Mouse (Mus musculus): Measurements from ENCODE around the gene Ust. TPM values are rescaled to one million over a fixed set of nuclear protein-coding genes. Genes with fewer than 3 reads are reported as not detected.
A peak's percentile ranks its signal among the peaks of the same experiment; 100 is the strongest.

Gene Ust
- total and polyA plus RNA-seq, 3 experiments, result 1.1 to 1.7 (median 1.6) TPM

DNA sequence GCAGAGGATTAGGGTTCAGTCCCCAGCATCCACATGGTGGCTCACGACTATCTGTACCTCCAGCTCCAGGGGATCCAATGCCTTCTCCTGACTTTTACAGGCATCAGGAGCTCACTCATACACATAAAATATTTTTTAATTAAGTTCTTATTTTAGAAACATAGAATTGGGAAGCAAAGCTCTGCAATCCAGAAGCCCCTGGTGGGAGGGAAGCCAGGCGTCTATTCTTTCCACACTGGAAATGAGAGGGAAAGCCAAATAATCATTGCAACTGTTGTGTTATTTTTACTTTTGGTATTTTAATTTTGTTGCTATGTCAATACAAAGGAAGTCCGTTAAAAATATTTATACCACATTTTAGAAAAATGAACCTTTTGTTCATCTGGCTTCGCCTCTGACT is 35.8 kb downstream of the Ust start:
- intact Hi-C loops (cut with DNase I), result no loop called here
- no peaks in the 10 kb centered on the region for H3K79me2 ChIP-seq (replicated peaks; ENCODE audit: control insufficient read depth, insufficient read depth, low read length)
- H3K27me3 ChIP-seq (ENCODE audit: control insufficient read depth, insufficient read depth, low read length), result no peaks in the 10 kb centered on the region
- DNase-seq, result no peak
- H3K27ac ChIP-seq, result no peak overlapping the region
- 80% methylated on average over 4 of the region's 4 CpGs for WGBS
- no peak overlapping the region for H3K4me3 ChIP-seq
- H3K36me3 ChIP-seq (ENCODE audit: control insufficient read depth, insufficient read depth, low read length), result no peaks in the 10 kb centered on the region
- H3K9ac ChIP-seq (ENCODE audit: low read depth, low read length), result no peak overlapping the region
- H3K4me1 ChIP-seq (ENCODE audit: control insufficient read depth, insufficient read depth, low read length), result no peaks in the 10 kb centered on the region
- TF ChIP-seq CTCF (IDR thresholded peaks at IDR 0.05), result no peak
- no peak for TF ChIP-seq POLR2A (IDR thresholded peaks at IDR 0.05; ENCODE audit: insufficient read depth, low read depth, low read length)

GRCm38 (mm10) chr10:8479779-8480178 is 38.8 kb downstream of the Ust start:
- Histone ChIP-seq H3K4me1 (ENCODE audit: control insufficient read depth, insufficient read depth, low read length) (no peaks in the 10 kb centered on the region), H3K27me3 (ENCODE audit: control insufficient read depth, insufficient read depth, low read length) (no peaks in the 10 kb centered on the region), H3K79me2 (replicated peaks; ENCODE audit: control insufficient read depth, insufficient read depth, low read length) (no peaks in the 10 kb centered on the region), H3K4me3 (no peak overlapping the region), H3K9ac (ENCODE audit: low read depth, low read length) (no peak overlapping the region), H3K27ac (no peak overlapping the region), H3K36me3 (ENCODE audit: control insufficient read depth, insufficient read depth, low read length) (no peaks in the 10 kb centered on the region)
- WGBS, result 96% methylated on average over 2 of the region's 2 CpGs
- DNase-seq, result no peak
- intact Hi-C loops (cut with DNase I), result no loop called here
- no peak for TF ChIP-seq EP300 (IDR thresholded peaks at IDR 0.05; ENCODE audit: insufficient read depth, low read depth, low read length)
- no peak for TF ChIP-seq POLR2A (IDR thresholded peaks at IDR 0.05; ENCODE audit: insufficient read depth, low read depth, low read length)
- TF ChIP-seq CTCF (IDR thresholded peaks at IDR 0.05), result no peak

DNA sequence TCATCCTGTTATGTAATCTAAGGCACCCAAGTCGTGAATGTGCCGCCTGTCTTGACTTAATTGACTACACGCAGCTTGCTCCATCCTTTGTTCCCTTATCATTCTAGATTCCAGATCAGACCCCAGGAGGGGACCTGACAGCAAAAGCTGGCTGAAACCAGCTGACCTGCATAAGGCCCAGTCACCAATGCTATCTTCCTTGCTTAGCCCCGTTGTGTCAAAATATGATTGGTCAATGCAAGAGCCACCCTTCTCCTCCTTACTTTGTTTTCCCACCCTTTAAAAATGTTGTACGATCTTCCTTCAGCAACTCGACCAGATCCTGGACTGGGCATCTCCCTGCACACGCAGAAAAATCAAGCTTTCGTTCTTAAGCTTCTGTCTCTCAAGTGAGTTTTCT is 40.7 kb downstream of the Ust start:
- WGBS, result 81% methylated on average over 8 of the region's 8 CpGs

GRCm38 (mm10) chr10:8471995-8472394 is 46.6 kb downstream of the Ust start:
- H3K4me3 ChIP-seq, result no peak overlapping the region
- no peaks in the 10 kb centered on the region for H3K27me3 ChIP-seq (ENCODE audit: control insufficient read depth, insufficient read depth, low read length)
- no peaks in the 10 kb centered on the region for H3K36me3 ChIP-seq (ENCODE audit: control insufficient read depth, insufficient read depth, low read length)
- no peaks in the 10 kb centered on the region; the same call in 1 of the 2 replicates for H3K4me1 ChIP-seq (ENCODE audit: control insufficient read depth, insufficient read depth, low read length)
- 60% methylated on average over 12 of the region's 12 CpGs for WGBS
- DNase-seq, result peak; percentile 28 to 36
- no peak overlapping the region for H3K9ac ChIP-seq (ENCODE audit: low read depth, low read length)
- TF ChIP-seq EP300 (IDR thresholded peaks at IDR 0.05; ENCODE audit: insufficient read depth, low read depth, low read length), result no peak
- TF ChIP-seq POLR2A (IDR thresholded peaks at IDR 0.05; ENCODE audit: insufficient read depth, low read depth, low read length), result no peak
- no peaks in the 10 kb centered on the region for H3K79me2 ChIP-seq (replicated peaks; ENCODE audit: control insufficient read depth, insufficient read depth, low read length)
- no peak overlapping the region for H3K27ac ChIP-seq
- intact Hi-C loops (cut with DNase I), result no loop called here

More for the DNA sequence above, 40.7 kb downstream of the Ust start:
- H3K4me1 ChIP-seq (ENCODE audit: control insufficient read depth, insufficient read depth, low read length), result no peaks in the 10 kb centered on the region
- H3K36me3 ChIP-seq (ENCODE audit: control insufficient read depth, insufficient read depth, low read length), result no peaks in the 10 kb centered on the region
- H3K27me3 ChIP-seq (ENCODE audit: control insufficient read depth, insufficient read depth, low read length), result no peaks in the 10 kb centered on the region
- no peaks in the 10 kb centered on the region for H3K79me2 ChIP-seq (replicated peaks; ENCODE audit: control insufficient read depth, insufficient read depth, low read length)
- no peak overlapping the region for H3K9ac ChIP-seq (ENCODE audit: low read depth, low read length)
- H3K4me3 ChIP-seq, result no peak overlapping the region
- intact Hi-C loops (cut with DNase I), result no loop called here
- DNase-seq, result no peak
- TF ChIP-seq POLR2A (IDR thresholded peaks at IDR 0.05; ENCODE audit: insufficient read depth, low read depth, low read length) (no peak), EP300 (IDR thresholded peaks at IDR 0.05; ENCODE audit: insufficient read depth, low read depth, low read length) (no peak), CTCF (IDR thresholded peaks at IDR 0.05) (no peak)
- no peak overlapping the region for H3K27ac ChIP-seq

DNA sequence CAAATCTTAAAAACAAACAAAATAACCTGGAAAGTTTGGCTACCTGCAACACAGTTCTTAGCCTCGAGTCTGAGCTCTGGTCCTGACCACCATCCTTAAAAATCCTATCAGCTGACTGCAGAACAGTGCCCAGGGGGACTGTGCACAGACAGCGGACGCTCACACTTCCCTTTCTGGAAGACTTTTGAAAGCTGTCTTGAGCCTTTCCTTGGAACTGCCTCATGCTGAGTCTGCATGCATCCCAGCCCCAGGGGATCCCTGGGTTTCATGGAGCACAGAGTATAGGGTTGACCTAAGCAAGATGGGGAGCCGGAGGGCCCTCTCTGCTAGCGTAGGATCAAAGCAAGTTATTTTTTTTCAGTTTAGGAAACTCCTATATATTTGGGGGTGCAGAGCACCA is 47.6 kb downstream of the Ust start:
- no peaks in the 10 kb centered on the region for H3K36me3 ChIP-seq (ENCODE audit: control insufficient read depth, insufficient read depth, low read length)
- intact Hi-C loops (cut with DNase I), result no loop called here
- 63% methylated on average over 5 of the region's 5 CpGs for WGBS
- no peak overlapping the region for H3K4me3 ChIP-seq
- no peak for DNase-seq
- no peaks in the 10 kb centered on the region; the same call in 1 of the 2 replicates for H3K4me1 ChIP-seq (ENCODE audit: control insufficient read depth, insufficient read depth, low read length)
- H3K9ac ChIP-seq (ENCODE audit: low read depth, low read length), result no peak overlapping the region
- TF ChIP-seq CTCF (IDR thresholded peaks at IDR 0.05) (no peak), EP300 (IDR thresholded peaks at IDR 0.05; ENCODE audit: insufficient read depth, low read depth, low read length) (no peak), POLR2A (IDR thresholded peaks at IDR 0.05; ENCODE audit: insufficient read depth, low read depth, low read length) (no peak)
- no peaks in the 10 kb centered on the region for H3K27me3 ChIP-seq (ENCODE audit: control insufficient read depth, insufficient read depth, low read length)
- H3K79me2 ChIP-seq (replicated peaks; ENCODE audit: control insufficient read depth, insufficient read depth, low read length), result no peaks in the 10 kb centered on the region
- no peak overlapping the region for H3K27ac ChIP-seq

DNA sequence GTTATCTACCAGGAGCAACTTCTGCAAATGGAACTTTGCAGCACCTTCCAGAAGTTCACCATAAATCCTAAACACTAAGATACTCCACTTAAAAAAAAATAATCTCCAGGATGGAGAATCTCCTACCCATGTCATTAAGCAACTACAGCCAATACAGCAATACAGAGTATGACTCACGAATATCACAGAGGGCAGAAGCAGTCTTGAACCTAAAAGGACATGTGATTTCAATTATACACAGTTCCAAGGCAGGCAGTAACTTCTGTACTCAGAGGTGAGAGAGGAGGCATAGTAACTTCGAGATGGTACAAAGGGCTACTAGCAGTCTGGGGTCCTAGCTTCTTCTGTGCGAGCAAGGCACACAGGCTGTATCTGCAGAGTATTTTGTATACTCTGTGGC is 49.1 kb downstream of the Ust start:
- no peaks in the 10 kb centered on the region for H3K79me2 ChIP-seq (replicated peaks; ENCODE audit: control insufficient read depth, insufficient read depth, low read length)
- intact Hi-C loops (cut with DNase I), result no loop called here
- DNase-seq, result no peak
- no peak overlapping the region for H3K4me3 ChIP-seq
- TF ChIP-seq POLR2A (IDR thresholded peaks at IDR 0.05; ENCODE audit: insufficient read depth, low read depth, low read length), result no peak
- TF ChIP-seq EP300 (IDR thresholded peaks at IDR 0.05; ENCODE audit: insufficient read depth, low read depth, low read length), result no peak
- no peak overlapping the region for H3K9ac ChIP-seq (ENCODE audit: low read depth, low read length)
- H3K4me1 ChIP-seq (ENCODE audit: control insufficient read depth, insufficient read depth, low read length), result no peaks in the 10 kb centered on the region; the same call in 1 of the 2 replicates
- 72% methylated on average over 3 of the region's 3 CpGs for WGBS
- H3K27ac ChIP-seq, result no peak overlapping the region
- H3K27me3 ChIP-seq (ENCODE audit: control insufficient read depth, insufficient read depth, low read length), result no peaks in the 10 kb centered on the region
- H3K36me3 ChIP-seq (ENCODE audit: control insufficient read depth, insufficient read depth, low read length), result no peaks in the 10 kb centered on the region

Data from heart, adult 2 months (tissue).